Mouse (Mus musculus) limb, embryonic 14.5 days (tissue): ENCODE data around the gene Sox5. TPM values are rescaled to one million over a fixed set of nuclear protein-coding genes. Genes with fewer than 3 reads are reported as not detected.

Experiments used
- ATAC-seq: fragments of 200-750 bp; cut with Nextera tagmentation; 2 replicates; pipeline ENCODE4 v1.8.0; 2017; ENCODE audit warnings: low read depth, moderate number of reproducible peaks, moderate TSS enrichment; ENCODE audit not compliant: low FRiP score
- DNase-seq: peaks from one replicate; pipeline ENCODE4 v3.0.0-alpha.2; 2015; ENCODE audit warnings: low spot score
- H3K27ac ChIP-seq: fragments of 300-500 bp; sonication (generic); replicated peaks from 2 replicates; pipeline ENCODE4 v1.5.1; 2014; ENCODE audit warnings: low read depth, mild to moderate bottlenecking, low read length, moderate library complexity, mixed read lengths
- H3K27me3 ChIP-seq: fragments of 300-500 bp; sonication (generic); 2 replicates; pipeline ENCODE4 v1.6.1; 2014; ENCODE audit warnings: low read length, mixed read lengths; ENCODE audit not compliant: control insufficient read depth, insufficient read depth
- H3K36me3 ChIP-seq: fragments of 300-500 bp; sonication (generic); 2 replicates; pipeline ENCODE4 v1.6.1; 2014; ENCODE audit warnings: mild to moderate bottlenecking, low read length, moderate library complexity, mixed read lengths; ENCODE audit not compliant: control insufficient read depth, insufficient read depth
- H3K4me1 ChIP-seq: fragments of 300-500 bp; sonication (generic); 2 replicates; pipeline ENCODE4 v1.6.1; 2014; ENCODE audit warnings: antibody characterized with exemption, low read length, mixed read lengths; ENCODE audit not compliant: control insufficient read depth, insufficient read depth
- H3K4me2 ChIP-seq: fragments of 300-500 bp; sonication (generic); replicated peaks from 2 replicates; pipeline ENCODE4 v1.6.1; 2014; ENCODE audit warnings: low read depth, mild to moderate bottlenecking, low read length, moderate library complexity; ENCODE audit not compliant: severe bottlenecking
- H3K4me3 ChIP-seq: fragments of 300-500 bp; sonication (generic); replicated peaks from 2 replicates; pipeline ENCODE4 v1.5.1; 2014; ENCODE audit warnings: low read length
- H3K9ac ChIP-seq: fragments of 300-500 bp; sonication (generic); 2 replicates; pipeline ENCODE4 v1.6.1; 2014; ENCODE audit warnings: mild to moderate bottlenecking, low read depth, low read length, moderate library complexity; ENCODE audit not compliant: severe bottlenecking
- H3K9me3 ChIP-seq: fragments of 300-500 bp; sonication (generic); 2 replicates; pipeline ENCODE4 v1.6.1; 2016; ENCODE audit warnings: low read length; ENCODE audit not compliant: control insufficient read depth
- POLR2A ChIP-seq: fragments of 200-500 bp; IDR thresholded peaks from 2 replicates; pipeline ENCODE4 v1.8.0; 2012; ENCODE audit warnings: inconsistent platforms, mild to moderate bottlenecking, moderate library complexity, borderline replicate concordance; ENCODE audit not compliant: insufficient read depth, insufficient read length; ENCODE audit errors: extremely low read depth
- WGBS: fragments of 180-500 bp; shearing (Covaris S2); extraction: QIAGEN DNeasy Blood & Tissue Kit; methylation state at CpG from one replicate; pipeline ENCODE4 v1.1.7; 2014; 5-methylcytosine and 5-hydroxymethylcytosine counted together
- polyA plus RNA-seq, 2 experiments: library from polyadenylated mRNA; depleted of rRNA in 1 of 2; stranded (reverse) in 1 of 2; unstranded in 1 of 2; fragments of >200 nt; fragmentation: Nextera tagmentation in 1 of 2; extraction: Ambion mirVana in 1 of 2; gene quantifications; 2 replicates each; pipeline versions ENCODE4 v1.2.1 to v1.2.3; 2012 to 2014

Sox5 gene
- polyA plus RNA-seq, 2 experiments: 20.6 to 32.8 TPM

DNA sequence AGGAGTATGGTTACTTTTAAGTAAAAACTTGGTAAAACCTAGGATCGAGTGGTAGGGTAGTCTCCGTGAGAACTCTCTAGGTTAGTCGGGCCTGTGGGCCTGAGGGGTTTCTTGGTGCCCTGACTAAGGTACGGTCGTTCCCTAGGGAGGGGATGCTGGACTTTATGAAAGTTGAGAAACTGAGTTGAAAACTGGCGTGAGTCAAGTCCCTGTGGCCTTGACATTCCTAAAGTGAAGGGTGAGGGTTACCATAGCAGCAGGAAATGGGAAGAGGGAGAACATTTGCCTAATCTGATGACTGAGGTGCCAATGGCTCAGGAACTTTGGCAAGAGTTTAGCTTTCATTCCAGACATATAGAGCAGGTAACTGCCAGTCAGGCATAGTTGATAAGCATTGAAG, 956.7 kb downstream of the Sox5 start:
- TF ChIP-seq POLR2A: no peak
- Histone ChIP-seq H3K27me3 (no peaks in the 10 kb centered on the region), H3K9ac (no peak overlapping the region), H3K27ac (no peak overlapping the region), H3K4me2 (no peak overlapping the region), H3K4me3 (no peak overlapping the region), H3K36me3 (no peaks in the 10 kb centered on the region), H3K4me1 (no peaks in the 10 kb centered on the region), H3K9me3 (no peaks in the 10 kb centered on the region)
- ATAC-seq (no peak), DNase-seq (no peak)
- WGBS: 72% methylated on average over 6 of the region's 6 CpGs

DNA sequence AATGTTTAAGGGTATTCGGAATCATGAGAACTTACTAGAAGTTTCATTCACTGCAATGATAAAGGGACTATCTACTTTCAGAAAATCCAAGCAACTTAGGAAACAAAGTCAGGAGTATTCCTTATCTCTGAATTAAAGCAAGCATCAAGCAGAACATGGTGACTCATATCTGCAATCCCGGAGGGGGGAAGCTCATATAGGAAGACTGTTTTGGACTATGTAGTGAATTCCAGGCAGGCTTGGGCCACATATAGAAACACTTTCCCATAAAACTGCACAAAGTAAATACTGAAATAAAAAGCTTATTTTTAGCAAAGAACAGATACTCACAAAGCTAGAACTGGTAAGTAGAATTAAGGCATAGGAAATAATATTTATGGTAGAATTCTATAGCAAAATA, 993.3 kb downstream of the Sox5 start:
- no peak for TF ChIP-seq POLR2A
- H3K9ac ChIP-seq: no peak overlapping the region
- no peaks in the 10 kb centered on the region for H3K9me3 ChIP-seq
- no peak overlapping the region for H3K4me3 ChIP-seq
- no peak for ATAC-seq
- H3K27ac ChIP-seq: no peak overlapping the region
- H3K4me2 ChIP-seq: no peak overlapping the region
- H3K36me3 ChIP-seq: no peaks in the 10 kb centered on the region
- H3K4me1 ChIP-seq: no peaks in the 10 kb centered on the region
- DNase-seq: no peak
- 94% methylated on average over 2 of the region's 2 CpGs for WGBS
- H3K27me3 ChIP-seq: no peaks in the 10 kb centered on the region

DNA sequence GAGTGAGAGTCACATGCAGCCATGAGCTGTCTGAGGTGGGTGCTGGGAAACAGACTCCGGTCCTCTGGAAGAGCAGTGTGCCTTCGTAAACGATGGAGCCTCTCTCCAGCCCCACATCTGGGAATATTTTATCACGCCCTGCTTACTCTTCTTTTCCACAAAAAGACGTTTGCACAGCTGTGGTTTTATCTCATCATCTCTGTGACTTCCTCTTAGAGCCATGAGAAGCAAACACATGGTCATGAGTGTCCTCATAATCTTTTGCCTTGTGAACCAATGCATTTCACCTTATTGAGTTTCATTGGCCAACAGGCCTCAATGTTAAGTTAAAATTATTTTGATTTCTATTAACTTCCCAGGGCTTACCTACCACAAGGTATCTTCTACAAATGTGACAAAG, 994.4 kb downstream of the Sox5 start:
- no peaks in the 10 kb centered on the region for H3K9me3 ChIP-seq
- no peak overlapping the region for H3K9ac ChIP-seq
- ATAC-seq: no peak
- no peaks in the 10 kb centered on the region for H3K4me1 ChIP-seq
- no peak overlapping the region for H3K4me2 ChIP-seq
- H3K27ac ChIP-seq: no peak overlapping the region
- TF ChIP-seq POLR2A: no peak
- H3K36me3 ChIP-seq: no peaks in the 10 kb centered on the region
- WGBS: 75% methylated on average over 5 of the region's 5 CpGs
- H3K27me3 ChIP-seq: no peaks in the 10 kb centered on the region
- no peak for DNase-seq
- H3K4me3 ChIP-seq: no peak overlapping the region

DNA sequence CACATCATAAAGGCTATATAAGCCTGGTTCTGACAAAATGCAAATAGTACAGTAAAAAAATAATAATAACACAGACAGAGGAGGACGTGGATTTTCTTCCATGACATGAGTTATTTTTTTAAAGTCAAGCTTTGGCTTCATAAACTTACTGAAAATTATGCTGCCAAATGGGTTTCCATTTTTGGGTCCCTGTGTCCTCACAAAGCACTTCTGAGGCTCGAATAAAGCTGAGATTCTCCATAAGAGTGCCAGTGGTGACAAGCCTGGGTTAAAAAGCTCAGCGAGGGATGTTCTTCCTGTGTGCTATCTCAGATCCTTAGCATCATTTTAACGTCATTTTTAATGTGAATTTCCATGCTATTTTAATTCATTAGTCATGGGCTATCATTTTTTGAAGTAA, 996.1 kb downstream of the Sox5 start:
- Histone ChIP-seq H3K9ac (no peak overlapping the region), H3K4me3 (no peak overlapping the region), H3K4me2 (no peak overlapping the region), H3K27me3 (no peaks in the 10 kb centered on the region), H3K9me3 (no peaks in the 10 kb centered on the region), H3K4me1 (no peaks in the 10 kb centered on the region), H3K36me3 (no peaks in the 10 kb centered on the region), H3K27ac (no peak overlapping the region)
- 74% methylated on average over 4 of the region's 4 CpGs for WGBS
- ATAC-seq (no peak), DNase-seq (no peak)
- no peak for TF ChIP-seq POLR2A
